Mouse (Mus musculus) embryonic facial prominence, embryonic 11.5 days (tissue): Measurements from ENCODE around the gene Sfi1. TPM values are rescaled to one million over a fixed set of nuclear protein-coding genes. Genes with fewer than 3 reads are reported as not detected.

Source experiments
- ATAC-seq: fragments of 200-750 bp; cut with Nextera tagmentation; replicated peaks from 2 replicates; pipeline ENCODE4 v1.8.0; 2017; ENCODE audit warnings: low read depth; ENCODE audit not compliant: insufficient number of reproducible peaks, low FRiP score, low TSS enrichment
- DNase-seq: peaks from one replicate; pipeline ENCODE4 v3.0.0-alpha.2; 2015; ENCODE audit warnings: low spot score
- H3K27ac ChIP-seq: fragments of 300-500 bp; sonication (generic); replicated peaks from 2 replicates; pipeline ENCODE4 v1.5.1; 2014; ENCODE audit warnings: mild to moderate bottlenecking, low read depth, low read length, control low read depth
- H3K27me3 ChIP-seq: fragments of 300-500 bp; sonication (generic); 2 replicates; pipeline ENCODE4 v1.6.1; 2014; ENCODE audit warnings: mild to moderate bottlenecking, low read length, moderate library complexity, mixed read lengths; ENCODE audit not compliant: control insufficient read depth, insufficient read depth
- H3K36me3 ChIP-seq: fragments of 300-500 bp; sonication (generic); replicated peaks from 2 replicates; pipeline ENCODE4 v1.6.1; 2014; ENCODE audit warnings: low read depth, mild to moderate bottlenecking, low read length, moderate library complexity, mixed read lengths; ENCODE audit not compliant: control insufficient read depth, insufficient read depth
- H3K4me1 ChIP-seq: fragments of 300-500 bp; sonication (generic); 2 replicates; pipeline ENCODE4 v1.6.1; 2014; ENCODE audit warnings: low read length, mixed read lengths; ENCODE audit not compliant: control insufficient read depth, insufficient read depth
- H3K4me2 ChIP-seq: fragments of 300-500 bp; sonication (generic); 2 replicates; pipeline ENCODE4 v1.6.1; 2014; ENCODE audit warnings: low read depth, mild to moderate bottlenecking, control low read depth, low read length, moderate library complexity
- H3K4me3 ChIP-seq: fragments of 300-500 bp; sonication (generic); 2 replicates; pipeline ENCODE4 v1.5.1; 2014; ENCODE audit warnings: low read depth, low read length, control low read depth
- H3K9ac ChIP-seq: fragments of 300-500 bp; sonication (generic); replicated peaks from 2 replicates; pipeline ENCODE4 v1.6.1; 2014; ENCODE audit warnings: mild to moderate bottlenecking, control low read depth, low read length
- H3K9me3 ChIP-seq: fragments of 300-500 bp; sonication (generic); replicated peaks from 2 replicates; pipeline ENCODE4 v1.6.1; 2016; ENCODE audit warnings: mild to moderate bottlenecking, low read length, inconsistent platforms, mixed read lengths; ENCODE audit not compliant: control insufficient read depth
- WGBS: fragments of 180-500 bp; shearing (Covaris S2); extraction: QIAGEN DNeasy Blood & Tissue Kit; methylation state at CpG from one replicate; pipeline ENCODE4 v1.1.7; 2014; 5-methylcytosine and 5-hydroxymethylcytosine counted together
- polyA plus RNA-seq: library from polyadenylated mRNA; unstranded; fragments of >200 nt; fragmentation: Nextera tagmentation; extraction: Ambion mirVana; gene quantifications from 2 replicates; pipeline ENCODE4 v1.2.1, GENCODE M21; 2014

Sfi1 gene
- 6.5 and 8.4 TPM in 2 replicates for polyA plus RNA-seq

GRCm38 (mm10) chr11:3193363-3193762 is at the start of gene Sfi1:
Gene Sfi1 (minus strand): TSS chr11:3193463.
- Histone ChIP-seq H3K4me3 (no peak within 1 kb of the TSS), H3K36me3 (no peaks in the 10 kb centered on the region), H3K27ac (no peak within 1 kb of the TSS), H3K4me1 (no peaks in the 10 kb centered on the region), H3K9me3 (no peaks in the 10 kb centered on the region), H3K9ac (no peak within 1 kb of the TSS), H3K27me3 (no peaks in the 10 kb centered on the region), H3K4me2 (no peak within 1 kb of the TSS)
- WGBS: 84% methylated on average over 25 of the region's 25 CpGs
- DNase-seq (no peak), ATAC-seq (no peak)

GRCm38 (mm10) chr11:3242395-3242794 is 49.1 kb upstream of the Sfi1 start:
- Histone ChIP-seq H3K4me1 (no peaks in the 10 kb centered on the region), H3K9me3 (no peaks in the 10 kb centered on the region), H3K4me3 (no peak overlapping the region), H3K27ac (no peak overlapping the region), H3K36me3 (peaks cover 33% of the 10 kb centered on the region), H3K27me3 (no peaks in the 10 kb centered on the region), H3K9ac (no peak overlapping the region), H3K4me2 (no peak overlapping the region)
- 94% methylated on average over 7 of the region's 7 CpGs for WGBS
- DNase-seq: no peak
- ATAC-seq: no peak

DNA sequence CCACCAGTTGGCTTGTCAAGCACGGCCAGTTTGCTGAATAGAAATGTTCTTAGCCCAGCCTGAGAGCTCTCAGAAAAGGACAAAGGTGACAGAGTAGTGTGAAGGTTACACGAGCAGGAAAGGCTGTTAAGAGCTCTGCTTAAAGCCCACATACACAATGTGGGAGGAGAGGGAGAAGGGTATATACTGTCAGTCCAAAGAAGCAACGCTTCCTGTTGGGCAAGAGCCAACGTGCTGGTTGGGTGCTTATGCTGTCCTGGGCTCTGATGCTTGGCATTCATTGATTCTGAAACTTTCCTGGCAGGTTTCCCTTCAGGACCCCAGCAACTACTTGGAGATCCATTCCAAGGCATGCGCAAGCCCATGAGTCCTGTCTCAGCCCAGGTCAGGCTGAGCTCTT is 42.0 kb upstream of the Sfi1 start:
- no peak for ATAC-seq
- Histone ChIP-seq H3K27me3 (no peaks in the 10 kb centered on the region), H3K4me3 (no peak overlapping the region), H3K27ac (no peak overlapping the region), H3K4me2 (no peak overlapping the region), H3K9me3 (no peaks in the 10 kb centered on the region), H3K36me3 (peaks cover 20% of the 10 kb centered on the region), H3K9ac (no peak overlapping the region), H3K4me1 (no peaks in the 10 kb centered on the region)
- 91% methylated on average over 5 of the region's 5 CpGs for WGBS
- DNase-seq: no peak

GRCm38 (mm10) chr11:3233704-3234103 is 40.4 kb upstream of the Sfi1 start:
- Histone ChIP-seq H3K4me3 (no peak overlapping the region), H3K4me2 (no peak overlapping the region), H3K4me1 (no peaks in the 10 kb centered on the region), H3K36me3 (peaks cover 26% of the 10 kb centered on the region), H3K27me3 (no peaks in the 10 kb centered on the region), H3K27ac (no peak overlapping the region), H3K9me3 (no peaks in the 10 kb centered on the region), H3K9ac (no peak overlapping the region)
- WGBS: 94% methylated on average over 4 of the region's 4 CpGs
- ATAC-seq (no peak), DNase-seq (no peak)

GRCm38 (mm10) chr11:3232248-3232647 is 39.0 kb upstream of the Sfi1 start:
- Histone ChIP-seq H3K9me3 (no peaks in the 10 kb centered on the region), H3K4me2 (no peak overlapping the region), H3K27ac (no peak overlapping the region), H3K4me1 (no peaks in the 10 kb centered on the region), H3K27me3 (no peaks in the 10 kb centered on the region), H3K9ac (no peak overlapping the region), H3K36me3 (peaks cover 18% of the 10 kb centered on the region), H3K4me3 (no peak overlapping the region)
- DNase-seq (no peak), ATAC-seq (no peak)
- 93% methylated on average over 3 of the region's 3 CpGs for WGBS

GRCm38 (mm10) chr11:3227113-3227512 is 33.9 kb upstream of the Sfi1 start:
- Histone ChIP-seq H3K4me2 (no peak overlapping the region), H3K4me3 (no peak overlapping the region), H3K4me1 (no peaks in the 10 kb centered on the region), H3K27ac (no peak overlapping the region), H3K9ac (no peak overlapping the region), H3K36me3 (peaks cover 23% of the 10 kb centered on the region), H3K27me3 (no peaks in the 10 kb centered on the region), H3K9me3 (no peaks in the 10 kb centered on the region)
- no peak for DNase-seq
- no peak for ATAC-seq
- WGBS: 97% methylated on average over 3 of the region's 3 CpGs

GRCm38 (mm10) chr11:3223105-3223504 is 29.8 kb upstream of the Sfi1 start:
- Histone ChIP-seq H3K36me3 (peaks cover 23% of the 10 kb centered on the region), H3K4me1 (no peaks in the 10 kb centered on the region), H3K27ac (no peak overlapping the region), H3K9me3 (no peaks in the 10 kb centered on the region), H3K9ac (no peak overlapping the region), H3K27me3 (no peaks in the 10 kb centered on the region), H3K4me3 (no peak overlapping the region), H3K4me2 (no peak overlapping the region)
- WGBS: 79% methylated on average over 5 of the region's 5 CpGs
- DNase-seq: no peak
- ATAC-seq: no peak

DNA sequence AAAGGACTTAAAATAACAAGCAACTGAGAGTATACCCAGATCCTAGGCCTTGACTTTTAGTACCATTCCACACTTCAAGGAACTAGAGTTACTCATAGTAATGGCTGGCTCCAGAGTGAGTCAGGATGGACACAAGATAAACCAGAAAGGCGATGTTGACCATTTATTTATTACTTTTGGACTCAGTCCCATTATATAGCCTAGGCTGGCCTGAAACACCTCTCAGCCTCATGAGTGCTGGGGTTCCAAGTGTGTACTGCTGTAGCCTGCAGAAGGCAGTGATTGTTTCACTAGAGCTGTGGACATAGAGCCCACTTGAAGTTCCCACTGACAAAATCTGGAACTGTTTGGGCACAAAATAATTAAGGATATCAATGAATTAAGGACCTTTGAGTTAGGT is 19.3 kb upstream of the Sfi1 start:
- no peak overlapping the region for H3K4me3 ChIP-seq
- H3K9me3 ChIP-seq: no peaks in the 10 kb centered on the region
- no peak overlapping the region for H3K27ac ChIP-seq
- H3K36me3 ChIP-seq: peaks cover 8% of the 10 kb centered on the region
- 92% methylated on average over 1 of the region's 1 CpGs for WGBS
- H3K4me2 ChIP-seq: no peak overlapping the region
- no peaks in the 10 kb centered on the region for H3K4me1 ChIP-seq
- DNase-seq (no peak), ATAC-seq (no peak)
- H3K9ac ChIP-seq: no peak overlapping the region
- H3K27me3 ChIP-seq: no peaks in the 10 kb centered on the region
